Mouse (Mus musculus): Measurements from ENCODE around the gene Col4a3bp. TPM values are rescaled to one million over a fixed set of nuclear protein-coding genes. Genes with fewer than 3 reads are reported as not detected.

The Col4a3bp gene
- polyA plus RNA-seq, 1 experiment from 2014 or later = 9.6 TPM

- peaks cover 4% of the 10 kb centered on the region; the same call in 1 of the 2 replicates for H3K36me3 ChIP-seq
- WGBS = 13% methylated on average over 1 of the region's 1 CpGs
- H3K4me1 ChIP-seq = no peaks in the 10 kb centered on the region
- H3K4me3 ChIP-seq (replicated peaks) = no peak overlapping the region
- H3K27ac ChIP-seq = no peak overlapping the region
- no peak for ATAC-seq (replicated peaks; ENCODE audit: low FRiP score)
- H3K4me2 ChIP-seq = no peak overlapping the region
- H3K9me3 ChIP-seq (replicated peaks) = no peaks in the 10 kb centered on the region
- no peaks in the 10 kb centered on the region for H3K27me3 ChIP-seq
- no peak overlapping the region for H3K9ac ChIP-seq
Observed at GRCm38 (mm10) chr13:96593621-96594020, 51.2 kb downstream of the Col4a3bp start.

GRCm38 (mm10) chr13:96594070-96594469 is 51.7 kb downstream of the Col4a3bp start:
- Histone ChIP-seq H3K27ac (no peak overlapping the region), H3K4me1 (no peaks in the 10 kb centered on the region), H3K4me3 (replicated peaks) (no peak overlapping the region), H3K9ac (no peak overlapping the region), H3K4me2 (no peak overlapping the region), H3K27me3 (no peaks in the 10 kb centered on the region), H3K9me3 (replicated peaks) (no peaks in the 10 kb centered on the region), H3K36me3 (peaks cover 8% of the 10 kb centered on the region; the same call in 1 of the 2 replicates)
- WGBS = 86% methylated on average over 4 of the region's 4 CpGs
- ATAC-seq (replicated peaks; ENCODE audit: low FRiP score) = no peak

- no peak overlapping the region for H3K27ac ChIP-seq
- no peaks in the 10 kb centered on the region for H3K9me3 ChIP-seq (replicated peaks)
- H3K9ac ChIP-seq = no peak overlapping the region
- no peaks in the 10 kb centered on the region for H3K4me1 ChIP-seq
- no peaks in the 10 kb centered on the region for H3K27me3 ChIP-seq
- no peak overlapping the region for H3K4me3 ChIP-seq (replicated peaks)
- no peak for ATAC-seq (replicated peaks; ENCODE audit: low FRiP score)
- H3K4me2 ChIP-seq = no peak overlapping the region
- 85% methylated on average over 9 of the region's 9 CpGs for WGBS
- H3K36me3 ChIP-seq = peaks cover 26% of the 10 kb centered on the region
Observed at GRCm38 (mm10) chr13:96599182-96599581, 56.8 kb downstream of the Col4a3bp start.

- no peak for ATAC-seq (replicated peaks; ENCODE audit: low FRiP score)
- H3K4me3 ChIP-seq (replicated peaks) = no peak overlapping the region
- WGBS = 99% methylated on average over 2 of the region's 2 CpGs
Observed at GRCm38 (mm10) chr13:96604242-96604641, 61.8 kb downstream of the Col4a3bp start.

GRCm38 (mm10) chr13:96614615-96615014 is 72.2 kb downstream of the Col4a3bp start:
- Histone ChIP-seq H3K9ac (no peak overlapping the region), H3K4me2 (no peak overlapping the region), H3K4me1 (no peaks in the 10 kb centered on the region), H3K27me3 (no peaks in the 10 kb centered on the region), H3K27ac (no peak overlapping the region), H3K4me3 (replicated peaks) (no peak overlapping the region), H3K36me3 (peaks cover 34% of the 10 kb centered on the region), H3K9me3 (replicated peaks) (no peaks in the 10 kb centered on the region)
- WGBS = 94% methylated on average over 3 of the region's 3 CpGs
- ATAC-seq (replicated peaks; ENCODE audit: low FRiP score) = no peak

More at GRCm38 (mm10) chr13:96604242-96604641, 61.8 kb downstream of the Col4a3bp start:
- no peak overlapping the region for H3K9ac ChIP-seq
- no peaks in the 10 kb centered on the region for H3K27me3 ChIP-seq
- no peaks in the 10 kb centered on the region for H3K4me1 ChIP-seq
- no peak overlapping the region for H3K27ac ChIP-seq
- no peak overlapping the region for H3K4me2 ChIP-seq
- H3K9me3 ChIP-seq (replicated peaks) = no peaks in the 10 kb centered on the region
- H3K36me3 ChIP-seq = peaks cover 38% of the 10 kb centered on the region

GRCm38 (mm10) chr13:96620891-96621290 is 78.5 kb downstream of the Col4a3bp start:
- H3K4me2 ChIP-seq = no peak overlapping the region
- WGBS = 36% methylated on average over 1 of the region's 1 CpGs
- H3K36me3 ChIP-seq = peaks cover 29% of the 10 kb centered on the region
- H3K9ac ChIP-seq = no peak overlapping the region
- no peaks in the 10 kb centered on the region for H3K9me3 ChIP-seq (replicated peaks)
- H3K27me3 ChIP-seq = no peaks in the 10 kb centered on the region
- H3K4me3 ChIP-seq (replicated peaks) = no peak overlapping the region
- ATAC-seq (replicated peaks; ENCODE audit: low FRiP score) = no peak
- no peak overlapping the region for H3K27ac ChIP-seq
- H3K4me1 ChIP-seq = peaks cover 5% of the 10 kb centered on the region; the same call in 1 of the 2 replicates

- no peak for ATAC-seq (replicated peaks; ENCODE audit: low FRiP score)
- WGBS = 95% methylated on average over 4 of the region's 4 CpGs
- no peak overlapping the region for H3K4me3 ChIP-seq (replicated peaks)
Observed at GRCm38 (mm10) chr13:96630396-96630795, 88.0 kb downstream of the Col4a3bp start.

GRCm38 (mm10) chr13:96644168-96644567 is 101.8 kb downstream of the Col4a3bp start:
- no peaks in the 10 kb centered on the region for H3K4me1 ChIP-seq
- no peaks in the 10 kb centered on the region for H3K27me3 ChIP-seq
- no peak overlapping the region for H3K27ac ChIP-seq
- no peaks in the 10 kb centered on the region for H3K9me3 ChIP-seq (replicated peaks)
- no peak for ATAC-seq (replicated peaks; ENCODE audit: low FRiP score)
- peaks cover 17% of the 10 kb centered on the region for H3K36me3 ChIP-seq
- H3K9ac ChIP-seq = no peak overlapping the region
- H3K4me2 ChIP-seq = no peak overlapping the region
- WGBS = 79% methylated on average over 2 of the region's 2 CpGs
- H3K4me3 ChIP-seq (replicated peaks) = no peak overlapping the region

More at GRCm38 (mm10) chr13:96630396-96630795, 88.0 kb downstream of the Col4a3bp start:
- H3K27me3 ChIP-seq = no peaks in the 10 kb centered on the region
- H3K4me2 ChIP-seq = no peak overlapping the region
- H3K9ac ChIP-seq = no peak overlapping the region
- H3K4me1 ChIP-seq = no peaks in the 10 kb centered on the region
- H3K9me3 ChIP-seq (replicated peaks) = no peaks in the 10 kb centered on the region
- H3K27ac ChIP-seq = no peak overlapping the region
- H3K36me3 ChIP-seq = peaks cover 47% of the 10 kb centered on the region

GRCm38 (mm10) chr13:96645822-96646221 is 103.4 kb downstream of the Col4a3bp start:
- H3K9ac ChIP-seq = no peak overlapping the region
- WGBS = 72% methylated on average over 5 of the region's 5 CpGs
- no peaks in the 10 kb centered on the region for H3K27me3 ChIP-seq
- no peaks in the 10 kb centered on the region for H3K4me1 ChIP-seq
- no peak overlapping the region for H3K4me2 ChIP-seq
- no peak for ATAC-seq (replicated peaks; ENCODE audit: low FRiP score)
- no peaks in the 10 kb centered on the region for H3K9me3 ChIP-seq (replicated peaks)
- H3K4me3 ChIP-seq (replicated peaks) = no peak overlapping the region
- peaks cover 29% of the 10 kb centered on the region for H3K36me3 ChIP-seq
- no peak overlapping the region for H3K27ac ChIP-seq

- WGBS = 91% methylated on average over 9 of the region's 9 CpGs
- Histone ChIP-seq H3K9ac (no peak overlapping the region), H3K4me3 (replicated peaks) (no peak overlapping the region), H3K4me2 (no peak overlapping the region), H3K9me3 (replicated peaks) (no peaks in the 10 kb centered on the region), H3K4me1 (no peaks in the 10 kb centered on the region), H3K27ac (no peak overlapping the region), H3K36me3 (peaks cover 93% of the 10 kb centered on the region), H3K27me3 (no peaks in the 10 kb centered on the region)
- ATAC-seq (replicated peaks; ENCODE audit: low FRiP score) = no peak
Observed at GRCm38 (mm10) chr13:96653041-96653440, 110.6 kb downstream of the Col4a3bp start.

- Histone ChIP-seq H3K9ac (no peak overlapping the region), H3K9me3 (replicated peaks) (no peaks in the 10 kb centered on the region), H3K4me2 (no peak overlapping the region), H3K4me1 (no peaks in the 10 kb centered on the region), H3K27me3 (no peaks in the 10 kb centered on the region), H3K27ac (no peak overlapping the region), H3K4me3 (replicated peaks) (no peak overlapping the region), H3K36me3 (peaks cover 95% of the 10 kb centered on the region)
- 84% methylated on average over 1 of the region's 1 CpGs for WGBS
- no peak for ATAC-seq (replicated peaks; ENCODE audit: low FRiP score)
Observed at GRCm38 (mm10) chr13:96656673-96657072, 114.3 kb downstream of the Col4a3bp start.

GRCm38 (mm10) chr13:96658936-96659335 is 116.5 kb downstream of the Col4a3bp start:
- ATAC-seq (replicated peaks; ENCODE audit: low FRiP score) = no peak
- no peak overlapping the region for H3K4me3 ChIP-seq (replicated peaks)
- peaks cover 96% of the 10 kb centered on the region for H3K36me3 ChIP-seq
- WGBS = 81% methylated on average over 7 of the region's 7 CpGs
- H3K4me2 ChIP-seq = no peak overlapping the region
- H3K27me3 ChIP-seq = no peaks in the 10 kb centered on the region
- no peaks in the 10 kb centered on the region for H3K9me3 ChIP-seq (replicated peaks)
- H3K4me1 ChIP-seq = no peaks in the 10 kb centered on the region
- no peak overlapping the region for H3K27ac ChIP-seq
- no peak overlapping the region for H3K9ac ChIP-seq
